Mouse (Mus musculus) liver, postnatal 0 days (tissue): ENCODE data around the gene Mgat1. TPM values are rescaled to one million over a fixed set of nuclear protein-coding genes. Genes with fewer than 3 reads are reported as not detected.

Experiments used
- ATAC-seq: fragments of 200-750 bp; cut with Nextera tagmentation; 2 replicates; pipeline ENCODE4 v1.8.0; 2017; ENCODE audit warnings: mild to moderate bottlenecking, moderate library complexity
- DNase-seq: peaks from one replicate; pipeline ENCODE4 v3.0.0-alpha.2; 2016
- H3K27ac ChIP-seq: fragments of 300-500 bp; sonication (generic); 2 replicates; pipeline ENCODE4 v1.5.1; 2014; ENCODE audit warnings: antibody characterized with exemption, moderate library complexity, mild to moderate bottlenecking, low read depth
- H3K27me3 ChIP-seq: fragments of 300-500 bp; sonication (generic); 2 replicates; pipeline ENCODE4 v1.6.1; 2014; ENCODE audit warnings: low read length, control low read depth, mixed read lengths; ENCODE audit not compliant: insufficient read depth
- H3K36me3 ChIP-seq: fragments of 300-500 bp; sonication (generic); replicated peaks from 2 replicates; pipeline ENCODE4 v1.6.1; 2014; ENCODE audit warnings: mild to moderate bottlenecking, control low read depth, low read length, moderate library complexity, mixed read lengths; ENCODE audit not compliant: insufficient read depth
- H3K4me1 ChIP-seq: fragments of 300-500 bp; sonication (generic); 2 replicates; pipeline ENCODE4 v1.6.1; 2014; ENCODE audit warnings: antibody characterized with exemption, mild to moderate bottlenecking, control low read depth; ENCODE audit not compliant: insufficient read depth
- H3K4me2 ChIP-seq: fragments of 300-500 bp; sonication (generic); 2 replicates; pipeline ENCODE4 v1.6.1; 2014; ENCODE audit warnings: low read depth, mild to moderate bottlenecking, low read length, moderate library complexity, mixed read lengths
- H3K4me3 ChIP-seq: fragments of 300-500 bp; sonication (generic); 2 replicates; pipeline ENCODE4 v1.5.1; 2014; ENCODE audit warnings: low read depth, low read length
- H3K9ac ChIP-seq: fragments of 300-500 bp; sonication (generic); replicated peaks from 2 replicates; pipeline ENCODE4 v1.6.1; 2014; ENCODE audit warnings: mild to moderate bottlenecking, moderate library complexity
- H3K9me3 ChIP-seq: fragments of 300-500 bp; sonication (generic); 2 replicates; pipeline ENCODE4 v1.6.1; 2016; ENCODE audit warnings: mild to moderate bottlenecking, control low read depth, low read length, mixed read lengths
- CTCF ChIP-seq: sonication (generic); IDR thresholded peaks from 2 replicates; pipeline ENCODE4 v1.5.1; 2016; ENCODE audit warnings: antibody characterized with exemption, low read depth
- EP300 ChIP-seq: IDR thresholded peaks from 2 replicates; pipeline ENCODE4 v1.6.1; 2016; ENCODE audit warnings: antibody characterized with exemption, low read depth, mild to moderate bottlenecking
- WGBS: fragments of 180-500 bp; shearing (Covaris S2); extraction: QIAGEN DNeasy Blood & Tissue Kit; methylation state at CpG from one replicate; pipeline ENCODE4 v1.1.7; 2014; ENCODE audit not compliant: insufficient replicate concordance; 5-methylcytosine and 5-hydroxymethylcytosine counted together
- polyA plus RNA-seq: library from polyadenylated mRNA; unstranded; fragments of >200 nt; fragmentation: Nextera tagmentation; extraction: Ambion mirVana; gene quantifications from 2 replicates; pipeline ENCODE4 v1.2.1, GENCODE M21; 2015

The Mgat1 gene
- polyA plus RNA-seq, 1 experiment from 2014 or later, result 56.3 TPM

GRCm38 (mm10) chr11:49248974-49249700 is 5.1 kb downstream of the Mgat1 start:
- Histone ChIP-seq H3K27me3 (no peaks in the 10 kb centered on the region), H3K36me3 (peaks cover 18% of the 10 kb centered on the region), H3K9ac (peak overlapping the region; percentile 92), H3K4me3 (no peak overlapping the region), H3K4me1 (peaks cover 83% of the 10 kb centered on the region), H3K27ac (peak overlapping the region; percentile 98), H3K4me2 (peak overlapping the region; percentile 95), H3K9me3 (no peaks in the 10 kb centered on the region)
- 43% methylated on average over 6 of the region's 6 CpGs for WGBS
- DNase-seq (no peak), ATAC-seq (no peak)
- no peak for TF ChIP-seq CTCF
- TF ChIP-seq EP300, result no peak

- DNase-seq (peak; percentile 65), ATAC-seq (peak; percentile 2; the same call in 1 of the 2 replicates)
- TF ChIP-seq EP300 (0 out of 2 replicates have a peak, but pooled peaks have one; percentile 22), CTCF (no peak)
- peaks cover 26% of the 10 kb centered on the region for H3K36me3 ChIP-seq
- H3K9me3 ChIP-seq, result no peaks in the 10 kb centered on the region
- peak overlapping the region; percentile 92 for H3K9ac ChIP-seq
- peak overlapping the region; percentile 80 for H3K4me3 ChIP-seq
- peak overlapping the region; percentile 95 for H3K4me2 ChIP-seq
- peak overlapping the region; percentile 98 for H3K27ac ChIP-seq
- no peaks in the 10 kb centered on the region for H3K27me3 ChIP-seq
- WGBS, result 7% methylated on average over 10 of the region's 10 CpGs
- H3K4me1 ChIP-seq, result peaks cover 76% of the 10 kb centered on the region
Observed at GRCm38 (mm10) chr11:49249811-49250421, 5.9 kb downstream of the Mgat1 start.

GRCm38 (mm10) chr11:49250422-49251379 is 6.7 kb downstream of the Mgat1 start:
- peak overlapping the region; percentile 92 for H3K9ac ChIP-seq
- H3K9me3 ChIP-seq, result no peaks in the 10 kb centered on the region
- DNase-seq (peak; percentile 90), ATAC-seq (peak; percentile 87)
- peaks cover 34% of the 10 kb centered on the region for H3K36me3 ChIP-seq
- 1% methylated on average over 39 of the region's 45 CpGs for WGBS
- no peaks in the 10 kb centered on the region for H3K27me3 ChIP-seq
- peak overlapping the region; percentile 98 for H3K27ac ChIP-seq
- peak overlapping the region; percentile 80 for H3K4me3 ChIP-seq
- TF ChIP-seq CTCF (peak; percentile 59), EP300 (no peak)
- H3K4me1 ChIP-seq, result peaks cover 69% of the 10 kb centered on the region
- peak overlapping the region; percentile 95 for H3K4me2 ChIP-seq

GRCm38 (mm10) chr11:49251380-49251761 is 7.4 kb downstream of the Mgat1 start:
- Histone ChIP-seq H3K27me3 (no peaks in the 10 kb centered on the region), H3K27ac (peak overlapping the region; percentile 98), H3K4me3 (peak overlapping the region; percentile 80), H3K36me3 (peaks cover 41% of the 10 kb centered on the region), H3K4me1 (peaks cover 62% of the 10 kb centered on the region), H3K4me2 (peak overlapping the region; percentile 95), H3K9me3 (no peaks in the 10 kb centered on the region), H3K9ac (peak overlapping the region; percentile 92)
- no peak for TF ChIP-seq EP300
- no peak for TF ChIP-seq CTCF
- 16% methylated on average over 7 of the region's 7 CpGs for WGBS
- DNase-seq, result no peak
- no peak for ATAC-seq

GRCm38 (mm10) chr11:49252048-49252447 is 8.1 kb downstream of the Mgat1 start:
- no peaks in the 10 kb centered on the region for H3K27me3 ChIP-seq
- H3K9ac ChIP-seq, result peak overlapping the region; percentile 92
- WGBS, result 54% methylated on average over 5 of the region's 5 CpGs
- H3K4me1 ChIP-seq, result peaks cover 58% of the 10 kb centered on the region
- peak overlapping the region; percentile 98 for H3K27ac ChIP-seq
- TF ChIP-seq EP300, result no peak
- no peak for TF ChIP-seq CTCF
- H3K4me3 ChIP-seq, result peak overlapping the region; percentile 80
- no peaks in the 10 kb centered on the region for H3K9me3 ChIP-seq
- DNase-seq, result no peak
- no peak for ATAC-seq
- peak overlapping the region; percentile 95 for H3K4me2 ChIP-seq
- H3K36me3 ChIP-seq, result peaks cover 47% of the 10 kb centered on the region
